Mouse (Mus musculus) testis, adult 2 months (tissue): Measurements from ENCODE around the gene Rassf5.

Experiments
- CTCF ChIP-seq: fragments of 200-500 bp; IDR thresholded peaks from 2 replicates; pipeline ENCODE4 v1.5.1; 2012; ENCODE audit warnings: low read depth, mild to moderate bottlenecking, inconsistent platforms, low read length, moderate library complexity; ENCODE audit not compliant: control insufficient read depth, insufficient read depth, insufficient replicate concordance
- POLR2A ChIP-seq: fragments of 200-500 bp; IDR thresholded peaks from 2 replicates; pipeline ENCODE4 v1.6.1; 2012; ENCODE audit warnings: low read depth, mild to moderate bottlenecking, inconsistent platforms, low read length, moderate library complexity; ENCODE audit not compliant: control insufficient read depth

DNA sequence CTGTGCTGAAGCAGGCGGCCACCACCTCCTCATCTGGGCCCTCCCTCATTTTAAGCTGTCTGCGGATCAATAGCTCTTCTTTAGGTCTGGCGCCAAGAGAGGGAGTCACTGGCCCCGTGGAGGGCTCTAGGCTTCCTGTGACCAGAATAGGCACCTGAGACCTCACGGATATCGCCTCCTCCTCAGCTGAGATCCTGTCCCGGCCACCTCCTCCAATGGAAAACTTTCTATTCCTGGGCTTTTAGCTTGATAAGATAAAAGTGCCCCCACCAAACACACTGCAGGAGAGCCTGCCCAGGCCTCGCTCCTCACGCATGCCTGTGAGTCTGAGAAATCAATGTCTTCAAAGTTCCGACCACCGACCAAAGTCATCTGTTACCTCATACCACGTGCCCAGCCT lies 11.5 kb downstream of the Rassf5 start:
- TF ChIP-seq POLR2A (no peak), CTCF (no peak)
